Comparison of ENCODE assay signal across 31 mouse cellular contexts in genomic region chr10:86057286-86057685, GRCm38 (mm10). TPM values are rescaled to one million over a fixed set of nuclear protein-coding genes. Genes with fewer than 3 reads are reported as not detected.
DNase-seq lines count a peak whose midpoint lies in the region; ATAC-seq and TF ChIP-seq lines count a peak whose summit lies in the region.
"Had no signal": no experiment of that assay in that cellular context is flagged by ENCODE, and none has a peak within 500 bp of the region (broad histone marks: within the 10 kb centered on the region; RNA-seq: fewer than 3 reads in every experiment).

No protein-coding gene starts in this region.

- 0 out of 2 replicates have a peak overlapping the region, but pooled peaks have one; percentile 45 for H3K27ac ChIP-seq in hindbrain, embryonic 10.5 days
- no peak overlapping the region for H3K27ac ChIP-seq in hindbrain, postnatal 0 days
- no peak overlapping the region for H3K27ac ChIP-seq in kidney, embryonic 15.5 days
- H3K27ac ChIP-seq in kidney, postnatal 0 days, result peak overlapping the region; percentile 47
- H3K27ac ChIP-seq: embryonic facial prominence, embryonic 13.5 days; gastrocnemius, adult 2 months; left cerebral cortex, adult 2 months; liver, embryonic 15.5 days had no signal

- H3K4me2 ChIP-seq in hindbrain, postnatal 0 days (ENCODE audit: low read depth, low read length), result no peak overlapping the region
- no peak overlapping the region for H3K4me2 ChIP-seq in kidney, embryonic 15.5 days
- no peak overlapping the region for H3K4me2 ChIP-seq in kidney, postnatal 0 days (ENCODE audit: low read length)
- H3K4me2 ChIP-seq: embryonic facial prominence, embryonic 13.5 days; heart, embryonic 12.5 days; liver, embryonic 15.5 days had no signal

- ATAC-seq in hindbrain, postnatal 0 days, result no peak
- ATAC-seq in kidney, embryonic 15.5 days (replicated peaks; ENCODE audit: low FRiP score), result no peak
- ATAC-seq in kidney, postnatal 0 days (replicated peaks; ENCODE audit: low FRiP score, low read depth), result peak; percentile 18
- ATAC-seq: forebrain, embryonic 14.5 days had no signal

- no peak for DNase-seq in hindbrain, embryonic 10.5 days (ENCODE audit: low spot score)
- no peak for DNase-seq in hindbrain, postnatal 0 days (ENCODE audit: low spot score)
- peak; percentile 87 for DNase-seq in kidney, adult 9 months
- DNase-seq in kidney, postnatal 0 days (ENCODE audit: low spot score), result no peak
- peak; percentile 81 to 83 for DNase-seq in kidney, postnatal 36 days
- no peak for DNase-seq in cerebellum, postnatal 36 days
- DNase-seq: adrenal gland, adult 2 months; B cell, adult 2 months; cerebellum, adult 11 months; cerebellum, adult 9-11 months; gastrocnemius, adult 2 months; heart, postnatal 10 days; left cerebral cortex, postnatal 4 days; liver; lung, postnatal 14 days; midbrain, embryonic 14.5 days; right cerebral cortex, postnatal 14 days; thymus, postnatal 14 days had no signal

- H3K9me3 ChIP-seq in hindbrain, embryonic 10.5 days, result peaks cover 12% of the 10 kb centered on the region
- no peaks in the 10 kb centered on the region for H3K9me3 ChIP-seq in hindbrain, postnatal 0 days (ENCODE audit: low read length)
- H3K9me3 ChIP-seq in kidney, embryonic 15.5 days (replicated peaks), result 0 out of 2 replicates have a peak, but pooled peaks cover 4% of the 10 kb centered on the region
- no peaks in the 10 kb centered on the region for H3K9me3 ChIP-seq in kidney, postnatal 0 days (replicated peaks; ENCODE audit: low read length)
- H3K9me3 ChIP-seq: G1E; liver, embryonic 15.5 days had no signal

- no peaks in the 10 kb centered on the region for H3K27me3 ChIP-seq in hindbrain, embryonic 10.5 days (ENCODE audit: insufficient read depth, poor library complexity, severe bottlenecking)
- no peaks in the 10 kb centered on the region for H3K27me3 ChIP-seq in hindbrain, postnatal 0 days (ENCODE audit: insufficient read depth, low read length)
- H3K27me3 ChIP-seq in kidney, embryonic 15.5 days, result no peaks in the 10 kb centered on the region
- H3K27me3 ChIP-seq in kidney, postnatal 0 days (ENCODE audit: insufficient read depth, low read length), result no peaks in the 10 kb centered on the region
- H3K27me3 ChIP-seq: CH12.LX; embryonic facial prominence, embryonic 13.5 days; heart, embryonic 12.5 days; liver, embryonic 15.5 days had no signal

- H3K4me3 ChIP-seq in hindbrain, embryonic 10.5 days, result no peak overlapping the region
- H3K4me3 ChIP-seq in hindbrain, postnatal 0 days (ENCODE audit: low read length), result no peak overlapping the region
- no peak overlapping the region for H3K4me3 ChIP-seq in kidney, embryonic 15.5 days (replicated peaks)
- H3K4me3 ChIP-seq in kidney, postnatal 0 days (replicated peaks; ENCODE audit: low read depth, low read length), result no peak overlapping the region
- H3K4me3 ChIP-seq: embryonic facial prominence, embryonic 13.5 days; erythroblast, embryonic 14.5 days; gastrocnemius, adult 2 months; heart, embryonic 12.5 days; left cerebral cortex, adult 2 months; liver, embryonic 15.5 days had no signal

- WGBS in hindbrain, embryonic 10.5 days, result 73% methylated on average over 11 of the region's 11 CpGs
- WGBS in hindbrain, postnatal 0 days, result 72% methylated on average over 11 of the region's 11 CpGs
- WGBS in kidney, embryonic 15.5 days, result 81% methylated on average over 11 of the region's 11 CpGs
- WGBS in kidney, postnatal 0 days, result 81% methylated on average over 11 of the region's 11 CpGs

- TF ChIP-seq CTCF in hindbrain, postnatal 0 days (IDR thresholded peaks at IDR 0.05; ENCODE audit: low read depth), result no peak
- no peak for TF ChIP-seq CTCF in kidney, postnatal 0 days (IDR thresholded peaks at IDR 0.05; ENCODE audit: low read depth)

- peaks cover 15% of the 10 kb centered on the region for H3K36me3 ChIP-seq in hindbrain, embryonic 10.5 days
- peaks cover 17% of the 10 kb centered on the region; the same call in 1 of the 2 replicates for H3K36me3 ChIP-seq in hindbrain, postnatal 0 days (ENCODE audit: insufficient read depth, low read length)
- H3K36me3 ChIP-seq in kidney, embryonic 15.5 days, result peaks cover 11% of the 10 kb centered on the region; the same call in 1 of the 2 replicates
- H3K36me3 ChIP-seq in kidney, postnatal 0 days (ENCODE audit: insufficient read depth, low read length), result no peaks in the 10 kb centered on the region
- H3K36me3 ChIP-seq: heart, embryonic 12.5 days had no signal

- peaks cover 8% of the 10 kb centered on the region for H3K4me1 ChIP-seq in hindbrain, embryonic 10.5 days (replicated peaks)
- H3K4me1 ChIP-seq in hindbrain, postnatal 0 days (ENCODE audit: insufficient read depth, low read length), result no peaks in the 10 kb centered on the region
- H3K4me1 ChIP-seq in kidney, embryonic 15.5 days, result 0 out of 2 replicates have a peak, but pooled peaks cover 3% of the 10 kb centered on the region
- H3K4me1 ChIP-seq in kidney, postnatal 0 days (replicated peaks; ENCODE audit: insufficient read depth, low read length), result no peaks in the 10 kb centered on the region
- H3K4me1 ChIP-seq: embryonic facial prominence, embryonic 13.5 days had no signal

- H3K9ac ChIP-seq in hindbrain, postnatal 0 days (replicated peaks; ENCODE audit: low read length), result no peak overlapping the region
- no peak overlapping the region for H3K9ac ChIP-seq in kidney, embryonic 15.5 days
- no peak overlapping the region for H3K9ac ChIP-seq in kidney, postnatal 0 days (ENCODE audit: low read depth, low read length)
- H3K9ac ChIP-seq: embryonic facial prominence, embryonic 13.5 days; heart, embryonic 12.5 days; liver, embryonic 15.5 days had no signal

RNA-seq across cellular contexts. Expression of gene Fbxo7, which starts 35.5 kb away (rescaled TPM):
- polyA plus RNA-seq in hindbrain, embryonic 10.5 days (2016; fragmentation: Nextera tagmentation; extraction: Ambion mirVana), result 16.5 and 19.8 TPM in 2 replicates
- total RNA-seq in hindbrain, postnatal 0 days (2014; rRNA removed), result 14.6 and 17.7 TPM in 2 replicates
- 30.9 and 35.6 TPM in 2 replicates for polyA plus RNA-seq in hindbrain, postnatal 0 days (2015; fragmentation: Nextera tagmentation; extraction: Ambion mirVana)
- 36.0 and 36.7 TPM in 2 replicates for polyA plus RNA-seq in kidney, embryonic 15.5 days (2015; fragmentation: Nextera tagmentation; extraction: Ambion mirVana)
- 41.0 and 42.9 TPM in 2 replicates for polyA plus RNA-seq in kidney, postnatal 0 days (2015; fragmentation: Nextera tagmentation; extraction: Ambion mirVana)

RNA-seq across cellular contexts. Expression of gene Bpifc, which starts 45.6 kb away (rescaled TPM):
- 0.05 TPM in 1 of 2 replicates, not detected in the other for polyA plus RNA-seq in hindbrain, embryonic 10.5 days (2016; fragmentation: Nextera tagmentation; extraction: Ambion mirVana)
- total RNA-seq in hindbrain, postnatal 0 days (2014; rRNA removed), result 0.11 TPM in 1 of 2 replicates, not detected in the other
- polyA plus RNA-seq in hindbrain, postnatal 0 days (2015; fragmentation: Nextera tagmentation; extraction: Ambion mirVana), result 0.11 and 0.20 TPM in 2 replicates
- polyA plus RNA-seq in kidney, embryonic 15.5 days (2015; fragmentation: Nextera tagmentation; extraction: Ambion mirVana), result 0.35 and 0.38 TPM in 2 replicates
- 0.25 and 0.38 TPM in 2 replicates for polyA plus RNA-seq in kidney, postnatal 0 days (2015; fragmentation: Nextera tagmentation; extraction: Ambion mirVana)
- total RNA-seq: CH12.LX; G1E; gastrocnemius, adult 2 months; gastrocnemius, postnatal 4 days; heart, postnatal 10 days; layer of hippocampus, postnatal 10 days; left cerebral cortex, postnatal 4 days; megakaryocyte-erythroid progenitor cell, adult 5-6 weeks had no signal
- polyA plus RNA-seq: erythroblast, embryonic 14.5 days; forebrain, embryonic 14.5 days; G1E; heart, embryonic 12.5 days; midbrain, embryonic 14.5 days; neural tube, embryonic 11.5 days had no signal

Comparison
In these comparisons a context has a peak if more than half of its experiments do, and no peak if none do; other contexts are left out.
1. DNase-seq: peak in kidney, adult 9 months (single experiment) and kidney, postnatal 36 days (2 of 2); none in hindbrain, embryonic 10.5 days (single experiment), hindbrain, postnatal 0 days (single experiment), kidney, postnatal 0 days (single experiment) and cerebellum, postnatal 36 days (0 of 2).
2. H3K27ac ChIP-seq: peak in hindbrain, embryonic 10.5 days (single experiment) and kidney, postnatal 0 days (single experiment); none in hindbrain, postnatal 0 days (single experiment) and kidney, embryonic 15.5 days (single experiment).